8 mouse cellular contexts compared by ENCODE assay signal in the genomic region with DNA sequence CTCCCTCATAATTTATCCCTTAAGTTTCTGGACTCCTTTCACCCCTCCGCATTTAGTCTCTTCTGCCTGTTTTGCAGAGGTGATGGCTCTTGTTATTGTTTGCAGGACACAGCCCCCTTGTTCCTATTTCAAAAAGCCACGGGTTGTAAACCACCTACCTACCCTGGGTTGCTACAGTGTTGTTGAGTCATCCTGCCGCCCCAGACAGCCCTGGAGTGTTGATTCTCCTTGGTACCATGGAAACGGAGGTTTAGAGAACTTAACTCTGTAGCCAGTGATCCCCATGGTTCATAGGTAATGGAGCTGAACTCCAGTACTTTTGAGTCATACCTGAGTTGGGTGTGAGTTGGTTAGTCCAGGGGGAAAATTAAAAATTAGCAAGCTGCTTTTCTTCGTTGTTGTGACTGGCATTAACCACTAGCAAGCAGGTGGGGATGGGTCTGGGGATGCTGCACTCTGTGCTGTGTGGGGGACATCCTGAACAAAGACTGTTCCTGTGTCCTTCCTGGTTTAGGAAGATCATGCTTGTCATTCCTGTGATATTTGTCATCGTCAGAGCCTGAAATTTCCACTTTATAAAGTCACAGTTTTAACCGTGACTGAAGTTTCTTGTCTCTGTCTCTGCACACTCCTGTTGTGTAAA. TPM values are rescaled to one million over a fixed set of nuclear protein-coding genes. Genes with fewer than 3 reads are reported as not detected.
DNase-seq lines count a peak whose midpoint lies in the region; ATAC-seq lines count a peak whose summit lies in the region.

No protein-coding gene starts in this region.

- ATAC-seq in hindbrain, embryonic 11.5 days (ENCODE audit: low FRiP score) = no peak
- no peak for ATAC-seq in liver, embryonic 13.5 days (ENCODE audit: low read depth)
- peak; percentile 80 for ATAC-seq in neutrophil, adult 5-6 weeks (ENCODE audit: extremely low read depth, insufficient number of reproducible peaks, low FRiP score, poor library complexity, severe bottlenecking)

- H3K4me2 ChIP-seq in hindbrain, embryonic 11.5 days (replicated peaks; ENCODE audit: low read depth, low read length) = peak overlapping the region; percentile 56
- H3K4me2 ChIP-seq in liver, embryonic 13.5 days = peak overlapping the region; percentile 89

- H3K27me3 ChIP-seq in hindbrain, embryonic 11.5 days (ENCODE audit: control insufficient read depth, insufficient read depth, low read length) = no peaks in the 10 kb centered on the region
- H3K27me3 ChIP-seq in liver, embryonic 13.5 days = no peaks in the 10 kb centered on the region

- peak; percentile 30 for DNase-seq in layer of hippocampus, adult 9-11 months
- no peak for DNase-seq in layer of hippocampus, adult 9-10 months (ENCODE audit: low spot score)
- peak; percentile 88 for DNase-seq in R1 (ENCODE audit: low read depth, low spot score)
- DNase-seq in hindbrain, embryonic 11.5 days (ENCODE audit: low spot score) = no peak
- no peak for DNase-seq in liver, embryonic 13.5 days
- DNase-seq in urinary bladder, adult 2 months (ENCODE audit: low spot score) = no peak
- DNase-seq in spleen, postnatal 10 days (ENCODE audit: low spot score in 2 of 2) = no peak

- H3K9me3 ChIP-seq in hindbrain, embryonic 11.5 days (ENCODE audit: control insufficient read depth, low read length) = no peaks in the 10 kb centered on the region
- no peaks in the 10 kb centered on the region for H3K9me3 ChIP-seq in liver, embryonic 13.5 days (replicated peaks)

- H3K9ac ChIP-seq in hindbrain, embryonic 11.5 days (ENCODE audit: low read depth, low read length) = no peak overlapping the region
- no peak overlapping the region for H3K9ac ChIP-seq in liver, embryonic 13.5 days

- H3K4me1 ChIP-seq in hindbrain, embryonic 11.5 days (replicated peaks; ENCODE audit: control insufficient read depth, insufficient read depth, low read length) = peaks cover 7% of the 10 kb centered on the region
- H3K4me1 ChIP-seq in liver, embryonic 13.5 days (replicated peaks) = peaks cover 65% of the 10 kb centered on the region

- peak overlapping the region; percentile 96; the same call in 1 of the 2 replicates for H3K4me3 ChIP-seq in hindbrain, embryonic 11.5 days (ENCODE audit: low read depth, low read length)
- H3K4me3 ChIP-seq in liver, embryonic 13.5 days (replicated peaks) = no peak overlapping the region

- H3K27ac ChIP-seq in hindbrain, embryonic 11.5 days (ENCODE audit: low read depth, low read length) = 0 out of 2 replicates have a peak overlapping the region, but pooled peaks have one; percentile 24
- H3K27ac ChIP-seq in liver, embryonic 13.5 days = no peak overlapping the region

- no peaks in the 10 kb centered on the region for H3K36me3 ChIP-seq in hindbrain, embryonic 11.5 days (ENCODE audit: control insufficient read depth, insufficient read depth, low read length)
- H3K36me3 ChIP-seq in liver, embryonic 13.5 days = no peaks in the 10 kb centered on the region

- WGBS in hindbrain, embryonic 11.5 days = 12% methylated on average over 7 of the region's 7 CpGs
- 32% methylated on average over 7 of the region's 7 CpGs for WGBS in liver, embryonic 13.5 days (ENCODE audit: insufficient replicate concordance)

RNA-seq across cellular contexts. Expression of a gene that starts 1.8 kb away (rescaled TPM):
- 46.4 and 53.8 TPM in 2 replicates for polyA plus RNA-seq in hindbrain, embryonic 11.5 days (2014; fragmentation: Nextera tagmentation; extraction: Ambion mirVana)
- 7.5 and 10.4 TPM in 2 replicates for polyA plus RNA-seq in liver, embryonic 13.5 days (2015; fragmentation: Nextera tagmentation; extraction: Ambion mirVana)
- 46.9 and 52.6 TPM in 2 replicates for total RNA-seq in neutrophil, adult 5-6 weeks (2017)
- 50.7 and 62.2 TPM in 2 replicates for polyA plus RNA-seq in urinary bladder, adult 2 months (2012; rRNA removed)

RNA-seq across cellular contexts. Expression of a gene that starts 2.6 kb away (rescaled TPM):
- polyA plus RNA-seq in hindbrain, embryonic 11.5 days (2014; fragmentation: Nextera tagmentation; extraction: Ambion mirVana) = 55.0 and 63.8 TPM in 2 replicates
- polyA plus RNA-seq in liver, embryonic 13.5 days (2015; fragmentation: Nextera tagmentation; extraction: Ambion mirVana) = 10.4 and 12.7 TPM in 2 replicates
- 280 and 333 TPM in 2 replicates for total RNA-seq in neutrophil, adult 5-6 weeks (2017)
- polyA plus RNA-seq in urinary bladder, adult 2 months (2012; rRNA removed) = 28.3 and 31.8 TPM in 2 replicates

Comparison
In these comparisons a context has a peak if more than half of its experiments do, and no peak if none do; other contexts are left out.
1. DNase-seq: peak in layer of hippocampus, adult 9-11 months (single experiment) and R1 (single experiment); none in layer of hippocampus, adult 9-10 months (single experiment), hindbrain, embryonic 11.5 days (single experiment), liver, embryonic 13.5 days (single experiment), urinary bladder, adult 2 months (single experiment) and spleen, postnatal 10 days (0 of 2).